9 mouse cellular contexts compared by ENCODE assay signal in genomic region chr10:9813926-9814325, GRCm38 (mm10).
DNase-seq lines count a peak whose midpoint lies in the region; ATAC-seq lines count a peak whose summit lies in the region.
"Had no signal": no experiment of that assay in that cellular context is flagged by ENCODE, and none has a peak within 500 bp of the region (broad histone marks: within the 10 kb centered on the region; RNA-seq: fewer than 3 reads in every experiment).

No protein-coding gene starts in this region.

- H3K36me3 ChIP-seq in forebrain, embryonic 15.5 days, result no peaks in the 10 kb centered on the region
- H3K36me3 ChIP-seq in heart, embryonic 12.5 days, result no peaks in the 10 kb centered on the region
- H3K36me3 ChIP-seq: stomach, embryonic 15.5 days had no signal

- H3K9ac ChIP-seq in forebrain, embryonic 15.5 days (replicated peaks), result no peak overlapping the region
- no peak overlapping the region for H3K9ac ChIP-seq in heart, embryonic 12.5 days
- H3K9ac ChIP-seq: stomach, embryonic 15.5 days had no signal

- no peak overlapping the region for H3K4me3 ChIP-seq in forebrain, embryonic 15.5 days
- H3K4me3 ChIP-seq in heart, embryonic 12.5 days, result no peak overlapping the region
- H3K4me3 ChIP-seq: stomach, embryonic 15.5 days had no signal

- 71% methylated on average over 4 of the region's 4 CpGs for WGBS in forebrain, embryonic 15.5 days
- WGBS in heart, embryonic 12.5 days, result 78% methylated on average over 4 of the region's 4 CpGs

- H3K4me2 ChIP-seq in forebrain, embryonic 15.5 days (replicated peaks), result no peak overlapping the region
- H3K4me2 ChIP-seq in heart, embryonic 12.5 days, result no peak overlapping the region
- H3K4me2 ChIP-seq: stomach, embryonic 15.5 days had no signal

- ATAC-seq in cerebellum, adult (ENCODE audit: insufficient number of reproducible peaks, low FRiP score, low TSS enrichment), result peak; percentile 90
- ATAC-seq in forebrain, embryonic 15.5 days (replicated peaks), result peak; percentile 94
- no peak for ATAC-seq in heart, embryonic 12.5 days (ENCODE audit: insufficient number of reproducible peaks, low FRiP score)

- no peak overlapping the region for H3K27ac ChIP-seq in forebrain, embryonic 15.5 days (replicated peaks)
- H3K27ac ChIP-seq in heart, embryonic 12.5 days (ENCODE audit: poor library complexity, severe bottlenecking), result no peak overlapping the region
- H3K27ac ChIP-seq: stomach, embryonic 15.5 days had no signal

- peak; percentile 30 for DNase-seq in left cerebral cortex, adult 11 months (ENCODE audit: low spot score)
- no peak for DNase-seq in left cerebral cortex, adult 18-20 months (ENCODE audit: low spot score in 2 of 2)
- DNase-seq in naive thymus-derived CD4-positive, alpha-beta T cell, adult 2 months (ENCODE audit: low read depth), result peak; percentile 9
- DNase-seq in ovary, postnatal 14 days (ENCODE audit: low spot score), result no peak
- no peak for DNase-seq in frontal cortex, postnatal 25 days (ENCODE audit: low spot score in 2 of 2)

- H3K27me3 ChIP-seq in forebrain, embryonic 15.5 days, result no peaks in the 10 kb centered on the region
- no peaks in the 10 kb centered on the region for H3K27me3 ChIP-seq in heart, embryonic 12.5 days (replicated peaks)
- H3K27me3 ChIP-seq: stomach, embryonic 15.5 days had no signal

- H3K9me3 ChIP-seq in forebrain, embryonic 15.5 days, result no peaks in the 10 kb centered on the region
- no peaks in the 10 kb centered on the region for H3K9me3 ChIP-seq in heart, embryonic 12.5 days (replicated peaks)
- H3K9me3 ChIP-seq: stomach, embryonic 15.5 days had no signal

- H3K4me1 ChIP-seq in forebrain, embryonic 15.5 days, result no peaks in the 10 kb centered on the region
- H3K4me1 ChIP-seq in heart, embryonic 12.5 days (replicated peaks), result no peaks in the 10 kb centered on the region
- H3K4me1 ChIP-seq: stomach, embryonic 15.5 days had no signal

Comparison
In these comparisons a context has a peak if more than half of its experiments do, and no peak if none do; other contexts are left out.
1. DNase-seq: peak in left cerebral cortex, adult 11 months (single experiment) and naive thymus-derived CD4-positive, alpha-beta T cell, adult 2 months (single experiment); none in left cerebral cortex, adult 18-20 months (0 of 2), ovary, postnatal 14 days (single experiment) and frontal cortex, postnatal 25 days (0 of 2).